Mouse (Mus musculus) cerebellum, postnatal 36 days (tissue): ENCODE measurements around the gene Entpd2.
"Not testable (repeated sequence)": the region's sequence is repeated elsewhere in the genome, so short reads cannot be mapped to it uniquely, and the experiment has no call there.

ENCODE experiments used
- DNase-seq, 2 experiments: peaks; one replicate each; pipeline ENCODE4 v3.0.0; 2021 to 2022; ENCODE audit warnings: mixed read lengths in 2 of 2

The Entpd2 gene

GRCm38 (mm10) chr2:25394281-25395221 is 1.1 kb upstream of the Entpd2 start:
- DNase-seq: peak in 1 of 2 experiments; percentile 39

- DNase-seq: peak; percentile 69 to 78
These were observed 916 bp downstream of the Entpd2 start for GRCm38 (mm10) chr2:25396597-25396983.

- no peak for DNase-seq
These were observed 1.3 kb downstream of the Entpd2 start for GRCm38 (mm10) chr2:25397010-25397409.

GRCm38 (mm10) chr2:25398065-25398464 is 2.4 kb downstream of the Entpd2 start:
- no peak for DNase-seq

GRCm38 (mm10) chr2:25399051-25399450 is 3.4 kb downstream of the Entpd2 start, which contains the start of gene Npdc1:
Gene Npdc1 (plus strand): TSS chr2:25399351.
- DNase-seq: no peak

DNA sequence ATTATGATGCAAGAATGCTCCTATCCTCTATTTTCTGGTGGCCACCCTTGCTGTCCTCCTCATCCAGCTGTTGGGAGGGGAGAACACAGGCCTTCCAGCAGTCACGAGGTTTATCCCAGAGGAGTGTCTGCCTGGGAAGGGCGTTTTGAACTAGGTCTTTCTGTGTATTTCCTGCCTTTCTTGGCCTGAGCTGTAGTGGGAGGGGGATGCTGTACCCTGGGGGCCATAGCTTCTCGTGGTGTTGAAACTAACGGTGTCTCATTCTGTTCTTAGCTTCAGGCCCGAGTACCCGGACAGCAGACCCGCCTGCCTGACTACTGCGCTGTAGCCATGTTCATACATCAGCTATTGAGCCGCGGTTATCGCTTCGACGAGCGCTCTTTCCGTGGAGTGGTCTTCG is 4.6 kb downstream of the Entpd2 start:
- DNase-seq: no peak

DNA sequence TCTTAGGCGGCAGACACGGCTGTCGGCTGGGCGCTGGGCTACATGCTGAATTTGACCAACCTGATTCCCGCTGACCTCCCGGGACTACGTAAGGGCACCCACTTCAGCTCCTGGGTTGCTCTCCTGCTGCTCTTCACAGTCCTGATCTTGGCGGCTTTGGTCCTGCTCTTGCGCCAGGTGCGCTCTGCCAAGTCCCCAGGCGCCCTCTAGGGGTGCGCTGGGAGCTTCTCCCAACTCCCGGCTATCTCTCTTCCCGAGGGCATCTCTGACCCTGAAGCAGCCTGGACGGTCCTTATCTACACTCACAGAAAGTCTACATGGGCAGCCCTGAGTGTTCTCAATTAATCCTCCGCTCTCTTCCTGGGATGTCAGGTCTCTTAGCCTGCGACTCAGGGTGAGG is 5.1 kb downstream of the Entpd2 start:
- DNase-seq: peak; percentile 74 to 78

GRCm38 (mm10) chr2:25402377-25402971 is 6.8 kb downstream of the Entpd2 start:
- peak; percentile 77 to 78 for DNase-seq

DNA sequence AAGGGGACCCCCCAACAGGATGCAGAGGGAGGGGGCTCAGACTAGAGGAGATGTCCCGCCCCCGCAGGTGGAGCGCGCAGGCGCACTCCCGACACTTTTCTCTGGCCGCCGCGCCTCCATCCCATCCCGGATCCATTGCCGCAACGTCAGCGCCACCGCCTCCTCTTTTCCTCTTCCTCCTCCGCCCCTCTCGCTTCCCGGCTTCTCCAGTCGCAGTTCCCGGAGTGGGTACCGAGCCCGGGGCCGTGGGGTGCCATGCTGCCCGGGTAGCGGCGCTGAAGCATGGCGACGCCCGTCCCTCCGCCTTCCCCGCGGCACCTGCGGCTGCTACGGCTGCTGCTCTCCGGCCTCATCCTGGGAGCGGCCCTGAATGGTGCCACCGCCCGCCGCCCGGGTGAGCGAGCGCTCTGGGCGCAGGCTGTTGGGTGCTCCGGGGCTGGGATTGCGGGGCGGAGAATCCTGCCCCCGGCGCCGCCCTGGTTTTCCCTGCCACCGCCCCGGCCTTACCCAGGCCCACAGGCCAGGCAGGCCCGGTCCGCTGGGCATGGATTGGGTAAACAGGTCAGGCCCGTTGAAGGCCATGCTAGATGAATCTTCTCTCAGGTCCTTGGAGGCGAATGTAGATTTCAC is 7.4 kb downstream of the Entpd2 start:
- peak; percentile 91 for DNase-seq

DNA sequence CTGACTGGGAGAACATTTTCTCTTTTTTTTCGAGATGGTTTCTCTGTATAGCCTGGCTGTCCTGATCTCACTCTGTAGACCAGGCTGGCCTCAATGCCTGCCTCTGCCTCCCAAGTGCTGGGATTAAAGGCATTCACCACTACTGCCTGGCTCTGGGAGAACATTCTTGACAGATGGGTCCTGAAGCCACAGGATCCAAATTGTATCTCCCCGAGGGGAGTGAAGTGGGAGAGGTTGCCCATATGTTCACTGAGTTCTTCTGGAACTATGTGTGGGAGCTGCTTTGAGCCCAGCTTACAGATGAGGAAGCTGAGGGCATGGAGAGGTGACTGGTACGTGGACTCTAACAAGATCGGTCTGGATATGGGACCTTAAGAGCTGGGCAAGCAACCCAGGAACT is 8.3 kb downstream of the Entpd2 start:
- DNase-seq: no peak

- no peak for DNase-seq
These were observed 13.2 kb downstream of the Entpd2 start for GRCm38 (mm10) chr2:25408908-25409307.

DNA sequence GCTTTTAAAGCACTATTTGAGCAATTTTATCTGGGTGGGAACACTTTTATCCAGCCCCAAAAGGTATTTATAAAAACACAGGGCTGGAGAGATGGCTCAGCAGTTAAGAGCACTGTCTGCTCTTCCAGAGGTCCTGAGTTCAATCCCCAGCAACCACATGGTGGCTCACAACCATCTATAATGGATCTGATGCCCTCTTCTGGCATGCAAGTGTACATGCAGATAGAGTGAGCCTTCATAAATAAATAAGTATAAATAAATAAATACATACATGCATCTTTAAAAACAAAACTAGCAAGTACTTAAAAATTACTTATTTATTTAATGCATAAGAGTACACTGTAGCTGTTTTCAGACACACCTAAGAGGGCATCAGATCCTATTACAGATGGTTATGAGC is 17.8 kb downstream of the Entpd2 start:
- not testable (repeated sequence) for DNase-seq

DNA sequence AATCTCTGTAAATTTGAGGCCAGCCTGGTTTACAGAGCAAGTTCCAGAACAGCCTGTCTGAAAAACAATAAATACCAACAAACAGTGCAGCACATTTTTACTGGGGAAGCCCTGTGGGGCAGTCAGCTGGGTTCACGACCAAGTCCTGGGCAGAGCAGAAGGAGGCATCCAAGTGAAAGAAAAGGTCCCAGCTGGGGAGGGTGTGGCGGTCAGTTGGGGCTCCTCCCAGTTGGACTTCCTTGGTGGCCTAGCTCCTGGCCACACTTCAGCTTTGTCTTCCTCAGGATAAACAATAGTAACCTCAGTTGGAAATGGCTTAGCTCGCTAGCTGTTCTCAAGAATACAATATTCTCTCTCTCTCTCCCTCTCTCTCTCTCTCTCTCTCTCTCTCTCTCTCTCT is 21.8 kb downstream of the Entpd2 start:
- DNase-seq: peak in 1 of 2 experiments; percentile 22

GRCm38 (mm10) chr2:25421896-25422295 is 26.2 kb downstream of the Entpd2 start:
- peak; percentile 61 to 64 for DNase-seq

- peak in 1 of 2 experiments; percentile 20 for DNase-seq
These were observed 27.1 kb downstream of the Entpd2 start, which contains the start of gene Fut7 for GRCm38 (mm10) chr2:25422587-25423410. Gene Fut7 (plus strand): TSS chr2:25423267.

- no peak for DNase-seq
These were observed 28.0 kb downstream of the Entpd2 start for GRCm38 (mm10) chr2:25423626-25424025.

DNA sequence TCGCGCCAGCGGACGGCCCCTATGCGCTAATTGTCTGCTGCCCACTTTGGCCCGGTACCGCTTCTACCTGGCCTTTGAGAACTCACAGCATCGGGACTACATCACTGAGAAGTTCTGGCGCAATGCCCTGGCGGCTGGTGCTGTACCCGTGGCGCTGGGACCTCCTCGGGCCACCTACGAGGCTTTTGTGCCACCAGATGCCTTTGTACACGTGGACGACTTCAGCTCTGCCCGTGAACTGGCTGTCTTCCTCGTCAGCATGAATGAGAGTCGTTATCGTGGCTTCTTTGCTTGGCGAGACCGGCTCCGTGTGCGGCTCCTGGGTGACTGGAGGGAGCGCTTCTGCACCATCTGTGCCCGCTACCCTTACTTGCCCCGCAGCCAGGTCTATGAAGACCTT is 29.8 kb downstream of the Entpd2 start:
- peak; percentile 55 to 58 for DNase-seq

DNA sequence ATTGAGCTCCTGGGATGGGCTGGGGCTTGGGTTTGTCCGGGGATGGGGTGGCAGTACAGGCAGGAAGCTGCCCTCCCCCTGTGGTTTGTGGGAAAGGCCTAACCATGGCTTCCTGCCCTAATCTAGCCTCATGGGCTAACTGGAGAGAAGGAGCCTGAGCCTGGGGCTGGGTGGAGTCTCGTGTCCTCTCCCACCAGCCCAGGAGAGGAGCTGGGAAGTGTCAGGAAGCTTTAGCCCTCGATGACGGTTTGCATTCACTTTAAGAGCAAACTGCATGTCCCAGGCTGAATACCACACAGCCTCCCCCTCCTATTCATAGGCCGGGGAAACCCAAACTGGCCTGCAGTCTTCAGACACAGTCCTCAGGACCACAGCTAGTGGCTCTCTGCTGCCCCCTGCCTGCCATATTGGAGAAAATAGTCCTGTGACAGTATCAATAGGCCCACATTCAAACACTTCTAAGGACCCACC is 31.1 kb downstream of the Entpd2 start:
- DNase-seq: peak; percentile 85 to 87

DNA sequence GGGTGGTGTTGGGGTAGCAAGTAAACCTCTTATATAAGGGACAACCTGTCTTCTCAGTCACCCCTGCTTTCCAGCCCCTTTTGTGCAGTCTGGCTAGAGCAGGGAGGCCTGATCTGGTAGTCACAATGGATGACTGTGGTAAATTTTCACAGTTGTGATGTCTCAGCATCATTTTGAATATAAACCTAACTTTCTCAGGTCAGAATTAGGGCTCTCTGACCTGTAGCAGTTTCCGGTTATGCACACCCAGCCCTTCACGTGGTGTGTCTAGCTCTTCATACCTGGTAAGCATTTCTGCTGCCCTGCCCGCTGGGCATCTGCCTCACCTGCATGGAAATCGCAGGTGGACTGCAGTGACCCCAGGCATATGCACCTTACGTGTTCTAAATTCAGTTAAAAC is 31.6 kb downstream of the Entpd2 start:
- no peak for DNase-seq

DNA sequence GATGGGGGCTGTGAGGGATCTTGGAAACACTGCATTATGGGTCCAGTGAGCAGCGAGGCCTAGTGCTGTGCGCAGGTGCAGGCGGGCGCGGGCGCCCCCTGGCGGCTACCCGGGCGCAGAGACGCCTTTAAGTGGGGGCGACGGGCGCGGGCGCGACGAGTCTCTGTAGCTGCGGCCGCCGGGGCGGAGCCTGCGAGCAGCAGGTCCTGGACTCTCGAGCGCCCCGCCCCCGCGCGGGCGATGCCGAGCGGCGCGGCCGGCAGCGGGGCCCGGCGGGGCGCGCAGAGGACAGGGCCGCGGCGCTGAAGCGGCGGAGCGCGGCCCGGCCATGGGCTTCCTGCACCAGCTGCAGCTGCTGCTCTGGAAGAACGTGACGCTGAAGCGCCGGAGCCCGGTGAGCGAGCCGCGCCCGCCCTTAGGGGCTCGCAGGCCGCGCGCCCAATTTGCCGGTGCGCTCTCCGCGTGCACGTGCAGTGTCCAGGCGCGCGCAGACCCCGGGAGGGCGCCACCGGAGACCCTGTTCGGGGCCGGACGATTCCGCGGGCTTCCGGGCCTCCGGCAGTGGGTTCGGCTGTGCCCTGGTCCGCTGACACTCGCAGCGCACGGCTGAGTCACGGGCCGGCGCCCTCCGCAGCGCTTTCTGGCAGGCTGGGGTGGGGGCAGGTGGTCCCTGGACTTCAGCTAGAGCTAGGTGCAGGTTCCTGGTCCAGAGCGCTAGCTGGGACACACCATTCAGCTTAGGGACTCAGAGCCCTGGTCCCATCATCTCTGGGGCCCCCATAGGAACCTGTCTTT is 33.0 kb downstream of the Entpd2 start, which contains the start of gene Abca2:
Abca2 (plus strand) TSS at position 262 of the 795 bp plus-strand sequence.
- peak; percentile 97 to 98 for DNase-seq

DNA sequence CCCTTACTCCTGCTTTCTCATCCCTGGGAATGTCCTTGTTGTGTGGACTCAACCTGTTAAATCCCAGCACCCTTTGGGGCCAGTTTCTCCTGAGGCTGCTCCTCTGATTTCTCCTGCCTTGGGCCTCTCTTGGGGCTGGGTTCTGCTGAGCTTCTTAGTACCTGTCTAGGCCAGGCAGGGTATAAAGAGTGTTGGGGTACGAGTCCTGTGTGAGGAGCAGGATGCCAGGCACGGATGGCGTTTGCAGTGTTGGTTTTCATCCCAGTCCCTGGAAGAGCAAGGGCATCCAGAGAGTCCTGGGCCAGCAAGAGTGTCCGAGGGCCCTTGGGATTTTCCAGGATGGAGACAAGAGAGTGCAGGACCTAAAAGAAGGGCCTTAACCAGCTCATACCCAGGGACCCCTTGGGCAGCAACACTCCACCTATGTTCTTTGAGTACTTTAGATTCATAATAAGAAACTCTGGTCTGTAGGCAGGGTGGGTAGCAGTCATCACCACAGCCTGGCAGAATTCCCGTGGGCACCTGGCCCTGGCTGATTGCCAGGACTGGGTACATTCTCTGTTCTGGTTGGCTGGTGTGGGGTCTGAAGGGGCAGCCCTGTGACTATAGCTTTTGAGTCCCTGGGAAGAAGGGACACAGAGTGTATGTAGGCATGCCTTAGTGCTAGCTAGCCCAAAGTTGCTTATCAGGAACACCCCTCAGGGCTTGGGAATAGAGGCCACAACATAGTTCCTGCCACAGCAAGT is 33.9 kb downstream of the Entpd2 start:
- DNase-seq: peak; percentile 72 to 75
